Mouse (Mus musculus) liver, embryonic 14.5 days (tissue): ENCODE measurements around the gene Fam131a.

Source experiments
- CTCF ChIP-seq: IDR thresholded peaks from 2 replicates; pipeline ENCODE4 v1.5.1; 2016; ENCODE audit warnings: antibody characterized with exemption, low read depth, control low read depth
- EP300 ChIP-seq: IDR thresholded peaks from 2 replicates; pipeline ENCODE4 v1.6.1; 2016; ENCODE audit warnings: antibody characterized with exemption, low read depth

DNA sequence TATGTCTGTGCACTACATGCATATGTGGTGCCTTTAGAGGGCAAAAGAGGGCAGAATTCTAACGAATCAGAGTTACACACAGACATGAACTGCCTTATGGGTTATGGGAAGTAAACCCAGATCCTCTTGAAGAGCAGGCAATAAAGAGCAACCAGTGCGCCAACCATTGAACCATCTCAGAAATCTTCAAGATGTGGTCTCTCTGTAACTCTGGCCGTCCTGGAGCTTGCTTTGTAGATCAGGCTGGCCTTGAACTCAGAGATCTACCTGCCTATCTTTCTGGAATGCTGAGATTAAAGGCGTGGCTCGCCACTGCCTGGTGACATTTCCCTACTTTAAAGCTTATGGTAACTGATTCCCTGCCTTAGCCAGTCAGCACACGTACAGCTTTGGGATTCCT, 21.2 kb upstream of the Fam131a start:
- no peak for TF ChIP-seq EP300
- TF ChIP-seq CTCF: no peak
